Mouse (Mus musculus): ENCODE measurements around the gene Zbp1.
A peak's percentile ranks its signal among the peaks of the same experiment; 100 is the strongest.

The Zbp1 gene

DNA sequence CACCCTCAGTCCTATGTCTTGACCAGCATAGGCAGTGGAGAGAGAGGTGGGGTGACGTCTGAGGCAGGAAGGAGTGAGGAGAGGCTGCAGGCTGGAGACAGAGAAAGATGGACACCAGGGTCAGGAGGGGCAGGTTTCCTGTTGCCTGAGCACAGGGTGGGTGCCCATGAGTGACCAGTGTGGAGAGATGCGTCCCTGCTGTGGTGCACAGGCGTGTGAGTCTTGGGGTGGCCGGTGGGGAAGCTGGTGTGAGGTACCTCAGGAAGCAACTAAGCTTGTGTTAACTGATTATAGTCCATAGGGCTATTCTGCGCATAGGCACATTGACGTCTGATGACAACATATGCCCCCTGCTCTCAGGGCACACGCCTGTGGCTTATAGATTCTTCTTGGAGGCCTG lies 39.7 kb downstream of the Zbp1 start:
- DNase-seq (ENCODE audit: low read depth, low spot score) = no peak

DNA sequence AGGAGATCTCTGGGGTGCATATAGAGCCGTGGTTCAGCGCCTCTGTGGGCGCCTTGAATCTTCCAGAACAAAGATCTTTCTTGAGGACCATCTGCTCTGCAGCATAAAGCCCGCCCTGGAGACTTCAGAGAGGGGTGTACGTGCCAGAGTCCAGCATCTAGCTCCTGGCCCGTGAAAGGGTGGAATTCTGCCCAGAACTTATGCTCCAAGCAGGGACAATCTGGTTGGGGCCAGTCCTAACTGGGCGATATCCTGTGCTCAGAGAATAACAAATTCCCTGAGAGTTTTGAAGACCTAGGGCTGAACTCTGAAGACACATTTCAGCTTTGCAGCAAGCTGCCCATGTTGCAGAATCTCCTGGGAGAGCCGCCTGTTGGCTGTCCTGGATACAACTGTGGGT lies 40.8 kb downstream of the Zbp1 start:
- DNase-seq (ENCODE audit: low read depth, low spot score) = no peak

- no peak for DNase-seq (ENCODE audit: low read depth, low spot score)
Measured at GRCm38 (mm10) chr2:173177481-173177880, 41.2 kb downstream of the Zbp1 start.

DNA sequence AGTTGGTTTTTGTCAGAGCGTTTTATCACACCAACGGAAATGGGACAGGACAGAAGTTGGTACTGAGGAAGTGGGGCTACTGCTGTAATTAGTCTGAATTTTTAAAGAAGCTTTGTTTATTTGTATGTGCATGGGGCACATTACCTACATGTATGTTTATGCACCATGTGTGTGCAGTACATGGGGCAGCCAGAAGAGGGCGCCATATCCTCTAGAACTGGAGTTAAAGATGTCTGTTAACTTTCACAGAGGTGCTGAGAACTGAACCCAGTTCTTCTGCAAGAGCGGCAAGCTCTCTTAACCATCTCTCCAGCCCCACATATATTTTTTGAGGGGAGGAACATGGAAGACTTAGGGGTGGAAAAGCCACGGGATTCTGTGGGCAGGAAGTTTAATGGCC lies 43.0 kb downstream of the Zbp1 start:
- DNase-seq (ENCODE audit: low read depth, low spot score) = no peak

DNA sequence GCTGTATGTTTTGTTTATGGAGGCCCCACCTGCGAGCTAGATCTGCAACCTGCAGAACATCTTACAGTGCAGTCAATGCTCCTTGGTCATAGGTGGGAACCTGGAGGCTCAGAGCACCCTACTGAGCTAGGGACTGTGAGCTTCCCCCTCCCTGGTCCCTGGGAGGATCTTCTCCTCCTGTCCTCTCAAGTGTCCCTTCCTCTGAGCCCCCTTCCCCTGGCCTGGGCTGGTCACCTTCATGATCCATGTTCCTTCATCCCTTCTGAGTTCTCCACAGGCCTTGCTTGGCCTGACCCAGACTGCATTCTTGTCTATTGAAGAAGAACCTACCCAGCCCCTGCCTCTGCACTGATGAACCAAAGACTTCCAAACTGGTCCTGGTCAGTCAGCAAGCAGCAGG lies 44.2 kb downstream of the Zbp1 start:
- no peak for DNase-seq (ENCODE audit: low read depth, low spot score)

DNA sequence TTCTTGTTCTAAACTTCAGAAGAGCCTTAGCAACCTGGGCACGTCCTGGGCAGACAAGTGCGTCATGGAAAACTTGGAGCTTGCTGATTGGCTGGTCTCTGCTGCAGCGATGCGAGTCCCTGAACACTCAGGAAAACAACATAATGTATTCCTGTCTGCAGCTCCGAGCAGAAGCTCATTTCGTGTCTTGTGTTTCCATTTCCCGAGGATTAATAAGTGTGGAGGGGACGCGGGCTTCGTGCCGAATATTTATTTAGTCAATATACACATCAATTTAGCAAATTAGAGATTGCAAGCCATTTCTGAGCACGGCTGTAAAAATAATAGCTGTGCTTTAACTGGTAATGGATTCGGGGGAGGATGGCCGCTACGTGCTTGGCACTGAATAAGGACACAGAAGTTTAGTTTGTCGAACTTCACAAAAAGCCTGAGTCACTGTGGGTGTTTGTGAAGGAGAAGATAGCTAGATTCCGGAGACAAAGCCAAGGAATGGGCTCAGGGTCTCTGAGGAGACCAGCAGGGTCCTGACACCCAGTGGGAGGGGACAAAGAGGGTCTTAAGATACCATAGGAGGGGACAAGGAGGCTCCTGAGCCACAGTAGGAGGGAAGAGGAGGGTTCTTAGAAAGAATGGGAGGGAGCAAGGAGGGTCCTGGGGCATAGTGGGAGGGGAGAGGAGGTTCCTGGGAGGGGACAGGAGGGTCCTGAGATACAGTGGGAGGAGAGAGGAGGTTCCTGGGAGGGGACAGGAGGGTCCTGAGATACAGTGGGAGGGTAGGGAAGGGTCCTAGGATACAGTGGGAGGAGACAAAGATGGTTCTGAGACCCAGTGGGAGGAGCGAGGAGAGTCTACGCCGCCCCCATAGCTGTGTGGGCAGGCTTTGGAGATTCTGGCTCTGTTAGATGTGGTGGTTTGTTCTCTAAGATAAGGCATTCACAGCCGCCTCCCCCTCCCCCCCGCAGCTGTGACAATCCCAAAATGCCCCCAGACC lies 44.9 kb downstream of the Zbp1 start:
- DNase-seq (ENCODE audit: low read depth, low spot score) = no peak

GRCm38 (mm10) chr2:173173008-173173407 lies 45.7 kb downstream of the Zbp1 start:
- no peak for DNase-seq (ENCODE audit: low read depth, low spot score)

- DNase-seq (ENCODE audit: low read depth, low spot score) = no peak
Measured at GRCm38 (mm10) chr2:173172386-173172785, 46.3 kb downstream of the Zbp1 start.

DNA sequence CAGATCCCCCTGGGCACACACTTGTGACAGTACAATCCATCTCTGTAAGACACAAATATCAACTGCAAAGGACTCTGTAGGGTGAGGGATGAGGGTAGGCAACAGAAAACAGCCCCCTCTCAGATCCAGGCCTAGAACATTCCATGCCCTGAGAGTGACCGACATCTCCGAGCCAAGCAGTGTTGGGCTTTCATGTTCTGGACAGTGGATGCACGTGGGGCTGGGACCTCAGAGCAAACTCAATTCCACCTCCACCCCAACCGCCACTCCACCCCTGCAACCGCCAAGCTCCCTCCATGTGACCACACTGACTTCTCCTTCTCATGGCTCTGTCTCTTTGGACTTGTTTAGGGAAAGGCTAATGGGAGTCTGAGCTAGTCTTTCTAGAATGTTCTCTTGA lies 46.8 kb downstream of the Zbp1 start:
- no peak for DNase-seq (ENCODE audit: low read depth, low spot score)

GRCm38 (mm10) chr2:173171470-173171869 lies 47.3 kb downstream of the Zbp1 start:
- DNase-seq (ENCODE audit: low read depth, low spot score) = no peak

- DNase-seq (ENCODE audit: low read depth, low spot score) = no peak
Measured at GRCm38 (mm10) chr2:173170715-173171114, 48.0 kb downstream of the Zbp1 start.

DNA sequence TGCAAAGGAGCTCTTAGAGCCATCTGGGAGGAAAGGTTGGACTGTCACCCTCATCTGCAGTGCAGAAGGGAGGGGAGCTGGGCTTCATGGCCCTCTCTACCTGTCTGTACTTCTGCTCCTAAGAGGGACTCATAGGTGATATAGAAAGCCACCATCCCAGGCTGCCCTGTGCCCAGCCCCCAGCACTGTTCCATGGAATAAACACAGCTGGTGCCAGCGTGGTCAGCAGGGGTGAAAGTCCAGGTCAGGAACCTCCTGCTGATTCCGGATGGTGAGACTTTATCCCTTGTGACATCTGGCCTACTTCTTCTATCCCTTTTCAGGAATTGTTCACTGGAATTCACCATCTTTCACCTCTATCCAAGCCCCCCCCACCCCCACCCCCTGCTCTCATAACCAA lies 48.6 kb downstream of the Zbp1 start:
- DNase-seq (ENCODE audit: low read depth, low spot score) = no peak

DNA sequence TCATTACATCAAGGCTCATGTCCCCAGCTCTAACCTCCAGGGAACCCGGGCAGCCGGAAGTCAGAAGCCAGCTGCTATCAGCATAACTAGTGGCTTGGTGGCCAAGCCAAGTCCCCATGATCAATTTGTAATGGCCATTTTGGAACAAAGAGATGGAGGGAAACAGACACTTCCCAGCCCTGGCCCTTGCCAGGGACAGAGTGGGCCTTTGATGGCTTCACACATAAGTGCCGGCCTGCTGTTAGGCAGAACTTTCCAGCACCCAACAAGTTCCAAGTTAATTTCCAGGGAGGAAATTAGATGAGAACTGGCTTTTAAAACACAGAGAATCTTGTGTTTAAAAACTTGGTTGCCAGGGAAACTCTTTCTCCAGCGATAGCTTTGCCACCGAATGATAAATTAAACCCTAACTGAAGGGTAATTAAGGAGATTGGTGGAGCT lies 50.3 kb downstream of the Zbp1 start:
- DNase-seq (ENCODE audit: low read depth, low spot score) = no peak

DNA sequence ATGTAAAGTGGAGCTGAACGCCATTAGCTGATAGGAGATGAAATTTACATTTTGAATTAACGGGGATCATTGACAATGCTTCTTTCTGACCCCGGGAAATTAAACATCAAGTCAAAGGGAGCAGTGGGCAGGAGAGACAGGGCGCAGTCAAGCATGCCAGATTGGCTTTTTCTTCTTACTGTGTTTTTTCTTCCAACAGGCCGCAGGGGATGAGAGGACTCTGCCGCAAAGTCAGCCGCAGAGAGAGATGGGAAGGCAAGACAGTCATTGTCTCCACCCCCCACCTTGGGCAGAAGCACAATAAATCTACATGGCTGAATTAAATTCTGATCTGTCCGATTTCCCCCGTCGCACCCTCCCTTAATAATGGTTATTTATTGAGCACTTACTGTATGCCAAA lies 53.4 kb downstream of the Zbp1 start:
- DNase-seq (ENCODE audit: low read depth, low spot score) = no peak

- no peak for DNase-seq (ENCODE audit: low read depth, low spot score)
Measured at GRCm38 (mm10) chr2:173164946-173165345, 53.8 kb downstream of the Zbp1 start.

- DNase-seq (ENCODE audit: low read depth, low spot score) = no peak
Measured at GRCm38 (mm10) chr2:173164358-173164757, 54.4 kb downstream of the Zbp1 start.

DNA sequence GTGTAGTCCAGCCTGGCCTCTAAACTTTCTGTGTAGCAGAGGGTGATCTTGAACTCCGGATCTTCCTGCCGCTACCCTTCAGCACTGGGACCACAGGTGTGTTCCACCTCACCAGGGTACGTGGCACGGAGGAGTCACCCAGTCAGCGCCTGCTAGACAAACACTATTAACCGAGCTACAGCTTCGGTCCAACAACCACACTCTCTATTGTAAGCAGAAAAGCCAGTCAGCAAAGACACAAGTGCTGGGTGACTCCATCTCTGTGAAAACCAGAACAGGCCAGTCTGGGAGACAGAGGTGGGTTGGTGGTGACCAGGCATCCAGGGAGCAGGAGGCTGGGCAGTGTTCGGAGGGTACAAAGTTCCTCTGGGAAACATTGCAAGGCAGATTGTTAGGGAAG lies 55.3 kb downstream of the Zbp1 start:
- DNase-seq (ENCODE audit: low read depth, low spot score) = no peak

GRCm38 (mm10) chr2:173159354-173160311 lies 59.1 kb downstream of the Zbp1 start:
- DNase-seq (ENCODE audit: low read depth, low spot score) = peak; percentile 38

DNA sequence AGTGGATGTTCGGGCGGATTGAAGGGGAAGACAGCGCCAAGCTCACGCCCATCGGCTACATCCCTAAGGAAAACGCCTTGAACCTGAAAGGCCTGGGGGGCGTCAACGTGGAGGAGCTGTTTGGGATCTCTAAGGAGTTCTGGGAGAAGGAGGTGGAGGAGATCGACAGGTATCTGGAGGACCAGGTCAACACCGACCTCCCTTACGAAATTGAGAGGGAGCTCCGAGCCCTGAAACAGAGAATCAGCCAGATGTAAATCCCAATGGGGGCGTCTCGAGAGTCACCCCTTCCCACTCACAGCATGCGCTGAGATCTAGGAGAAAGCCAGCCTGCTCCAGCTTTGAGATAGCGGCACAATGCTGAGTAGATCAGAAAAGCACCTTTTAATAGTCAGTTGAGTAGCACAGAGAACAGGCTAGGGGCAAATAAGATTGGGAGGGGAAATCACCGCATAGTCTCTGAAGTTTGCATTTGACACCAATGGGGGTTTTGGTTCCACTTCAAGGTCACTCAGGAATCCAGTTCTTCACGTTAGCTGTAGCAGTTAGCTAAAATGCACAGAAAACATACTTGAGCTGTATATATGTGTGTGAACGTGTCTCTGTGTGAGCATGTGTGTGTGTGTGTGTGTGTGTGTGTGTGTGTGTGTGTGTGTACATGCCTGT lies 60.2 kb downstream of the Zbp1 start:
- no peak for DNase-seq (ENCODE audit: low read depth, low spot score)

GRCm38 (mm10) chr2:173157871-173158270 lies 60.9 kb downstream of the Zbp1 start:
- no peak for DNase-seq (ENCODE audit: low read depth, low spot score)

DNA sequence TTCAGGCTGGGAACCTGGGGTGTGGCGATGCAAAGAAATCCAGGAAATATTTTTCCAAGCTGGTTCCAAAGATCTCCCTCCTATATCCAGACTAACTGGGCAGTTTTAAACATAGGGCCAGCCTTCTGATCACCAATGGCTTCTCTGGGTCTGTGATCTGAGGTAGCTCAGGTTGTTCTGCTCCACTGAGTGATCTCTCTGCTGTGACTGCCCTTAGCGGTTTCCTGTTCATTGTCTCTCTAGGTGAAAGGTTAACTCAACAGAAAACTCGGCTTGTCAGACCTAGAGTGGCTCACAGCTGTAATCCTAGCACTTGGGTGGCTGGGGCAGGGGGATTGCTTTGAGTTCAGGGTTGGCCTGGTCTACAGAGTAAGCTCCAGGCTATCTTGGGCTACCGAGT lies 61.3 kb downstream of the Zbp1 start:
- no peak for DNase-seq (ENCODE audit: low read depth, low spot score)

DNA sequence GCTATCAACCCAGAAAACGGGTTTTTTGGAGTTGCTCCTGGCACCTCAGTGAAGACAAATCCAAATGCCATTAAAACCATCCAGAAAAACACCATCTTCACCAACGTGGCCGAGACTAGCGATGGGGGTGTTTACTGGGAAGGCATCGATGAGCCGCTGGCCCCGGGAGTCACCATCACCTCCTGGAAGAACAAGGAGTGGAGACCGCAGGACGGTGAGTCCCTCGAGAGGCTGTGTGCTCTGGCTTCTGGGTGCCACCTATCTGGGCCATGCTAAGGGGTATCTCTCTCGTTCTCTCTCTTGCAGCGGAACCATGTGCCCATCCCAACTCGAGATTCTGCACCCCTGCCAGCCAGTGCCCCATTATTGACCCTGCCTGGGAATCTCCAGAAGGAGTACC lies 61.8 kb downstream of the Zbp1 start:
- no peak for DNase-seq (ENCODE audit: low read depth, low spot score)

Data from retina, adult 2 months (tissue).